Mouse (Mus musculus) ES-E14 (cell line): Measurements from ENCODE around the gene Tmpo.

Experiments
- CHD2 ChIP-seq: IDR thresholded peaks from 2 replicates; pipeline ENCODE4 v1.6.1; 2014; ENCODE audit warnings: mild to moderate bottlenecking, low read depth, low read length, inconsistent platforms
- MAFK ChIP-seq: IDR thresholded peaks from 2 replicates; pipeline ENCODE4 v1.6.1; 2014; ENCODE audit warnings: mild to moderate bottlenecking, low read depth, low read length, inconsistent platforms; ENCODE audit not compliant: insufficient read depth
- ZC3H11A ChIP-seq: IDR thresholded peaks from 2 replicates; pipeline ENCODE4 v1.6.1; 2012; ENCODE audit warnings: low read depth, mild to moderate bottlenecking, inconsistent platforms, low read length, borderline replicate concordance

DNA sequence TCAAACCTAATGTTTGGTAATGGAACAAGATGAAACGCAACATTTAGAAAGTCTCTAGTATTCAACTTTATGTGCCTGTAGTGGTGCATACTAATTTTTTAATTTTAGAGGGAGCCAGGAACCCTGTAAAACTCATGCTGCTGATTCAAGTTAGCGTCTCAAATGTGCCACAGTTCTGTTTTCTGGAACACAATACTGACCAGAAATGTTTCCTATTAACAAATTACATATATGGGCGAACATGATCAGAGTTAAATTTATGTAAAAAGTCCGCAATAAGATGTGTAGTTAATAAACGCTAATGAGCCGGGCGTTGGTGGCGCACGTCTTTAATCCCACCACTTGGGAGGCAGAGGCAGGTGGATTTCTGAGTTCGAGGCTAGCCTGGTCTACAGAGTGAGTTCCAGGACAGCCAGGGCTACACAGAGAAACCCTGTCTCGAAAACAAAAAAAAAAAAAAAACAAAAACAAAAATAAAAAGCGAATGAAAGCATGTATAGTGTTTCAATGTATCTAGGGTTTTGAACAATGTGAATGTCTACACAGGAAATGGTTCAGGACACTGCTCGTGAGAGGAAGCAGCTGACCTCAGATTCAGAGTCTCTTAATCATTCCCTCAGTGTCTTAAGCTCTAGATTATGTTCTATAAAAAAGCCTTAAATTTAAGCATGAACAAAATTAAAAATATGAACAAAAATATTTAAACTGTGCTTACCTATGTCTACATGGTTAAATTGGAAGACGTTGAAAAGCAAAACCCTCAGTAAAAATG, 8.6 kb downstream of the Tmpo start:
- TF ChIP-seq MAFK: no peak
- no peak for TF ChIP-seq CHD2
- TF ChIP-seq ZC3H11A: no peak
